Mouse (Mus musculus): Measurements from ENCODE around the gene March10. TPM values are rescaled to one million over a fixed set of nuclear protein-coding genes. Genes with fewer than 3 reads are reported as not detected.

The March10 gene
- polyA plus RNA-seq, 1 experiment: 0.87 TPM

DNA sequence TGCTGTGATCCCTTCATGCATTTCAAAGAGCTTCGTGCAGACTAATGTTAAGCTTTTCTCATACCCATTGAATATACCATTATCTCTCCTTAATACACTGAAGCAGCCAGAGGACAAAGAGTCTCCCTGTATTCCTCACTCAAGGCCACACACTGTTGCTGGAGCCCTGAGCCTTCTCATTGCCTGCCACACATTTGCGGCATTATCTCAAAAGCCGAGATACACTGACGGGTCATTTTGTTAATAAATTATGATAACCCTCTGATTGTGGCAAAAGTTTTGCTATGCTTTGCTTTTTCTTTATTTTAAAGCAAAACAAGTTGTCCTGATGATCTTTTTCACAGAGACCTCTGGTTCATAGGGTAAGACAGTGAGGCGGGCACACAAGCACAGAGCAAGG lies 11.9 kb upstream of the March10 start:
- H3K4me3 ChIP-seq (replicated peaks): peak overlapping the region; percentile 19

GRCm38 (mm10) chr11:105467816-105468215 lies 11.3 kb upstream of the March10 start:
- Histone ChIP-seq H3K9me3 (no peaks in the 10 kb centered on the region), H3K4me3 (replicated peaks) (no peak overlapping the region), H3K4me1 (peaks cover 95% of the 10 kb centered on the region), H3K36me3 (replicated peaks; ENCODE audit: low read length) (no peaks in the 10 kb centered on the region), H3K27me3 (replicated peaks) (peaks cover 8% of the 10 kb centered on the region)
- TF ChIP-seq GATA1 (IDR thresholded peaks at IDR 0.05; ENCODE audit: borderline replicate concordance, low read length) (no peak), FLI1 (IDR thresholded peaks at IDR 0.05; ENCODE audit: low read length) (no peak)

More for the DNA sequence above, 11.9 kb upstream of the March10 start:
- Histone ChIP-seq H3K36me3 (replicated peaks; ENCODE audit: low read length) (no peaks in the 10 kb centered on the region), H3K9me3 (no peaks in the 10 kb centered on the region), H3K27me3 (replicated peaks) (peaks cover 8% of the 10 kb centered on the region), H3K4me1 (peaks cover 99% of the 10 kb centered on the region)
- TF ChIP-seq GATA1 (IDR thresholded peaks at IDR 0.05; ENCODE audit: borderline replicate concordance, low read length) (no peak), FLI1 (IDR thresholded peaks at IDR 0.05; ENCODE audit: low read length) (no peak)

DNA sequence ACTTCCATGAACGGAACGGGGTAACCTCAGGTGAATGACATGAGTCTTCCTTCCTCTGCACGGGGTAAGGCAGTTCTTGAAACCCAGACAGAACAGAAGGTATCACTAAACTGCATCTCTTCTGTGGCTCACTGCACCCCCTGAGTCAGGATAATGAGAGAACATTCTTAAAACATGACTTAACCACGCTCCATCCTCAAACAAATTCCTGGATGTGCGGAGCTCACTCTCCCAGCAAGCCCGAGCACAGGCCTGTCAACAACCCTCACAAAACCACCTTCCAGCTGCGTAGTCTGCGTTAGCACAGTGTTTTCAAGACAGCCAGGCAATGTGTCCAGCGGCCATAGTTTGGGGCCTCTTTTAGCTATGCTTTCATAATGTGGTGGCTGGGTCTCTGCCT lies 10.7 kb upstream of the March10 start:
- H3K27me3 ChIP-seq (replicated peaks): peaks cover 13% of the 10 kb centered on the region
- H3K9me3 ChIP-seq: no peaks in the 10 kb centered on the region
- TF ChIP-seq FLI1 (IDR thresholded peaks at IDR 0.05; ENCODE audit: low read length) (no peak), GATA1 (IDR thresholded peaks at IDR 0.05; ENCODE audit: borderline replicate concordance, low read length) (no peak)
- H3K4me1 ChIP-seq: peaks cover 93% of the 10 kb centered on the region
- peak overlapping the region; percentile 51 for H3K4me3 ChIP-seq (replicated peaks)
- no peaks in the 10 kb centered on the region for H3K36me3 ChIP-seq (replicated peaks; ENCODE audit: low read length)

GRCm38 (mm10) chr11:105466756-105467155 lies 10.2 kb upstream of the March10 start:
- H3K9me3 ChIP-seq: no peaks in the 10 kb centered on the region
- TF ChIP-seq GATA1 (IDR thresholded peaks at IDR 0.05; ENCODE audit: borderline replicate concordance, low read length) (no peak), FLI1 (IDR thresholded peaks at IDR 0.05; ENCODE audit: low read length) (no peak)
- H3K27me3 ChIP-seq (replicated peaks): peaks cover 17% of the 10 kb centered on the region
- H3K4me1 ChIP-seq: peaks cover 93% of the 10 kb centered on the region
- peak overlapping the region; percentile 70 for H3K4me3 ChIP-seq (replicated peaks)
- H3K36me3 ChIP-seq (replicated peaks; ENCODE audit: low read length): no peaks in the 10 kb centered on the region

GRCm38 (mm10) chr11:105465488-105465887 lies 9.0 kb upstream of the March10 start:
- Histone ChIP-seq H3K4me1 (peaks cover 93% of the 10 kb centered on the region), H3K27me3 (replicated peaks) (peaks cover 19% of the 10 kb centered on the region), H3K36me3 (replicated peaks; ENCODE audit: low read length) (no peaks in the 10 kb centered on the region), H3K9me3 (no peaks in the 10 kb centered on the region), H3K4me3 (replicated peaks) (peak overlapping the region; percentile 56)
- TF ChIP-seq FLI1 (IDR thresholded peaks at IDR 0.05; ENCODE audit: low read length): no peak
- TF ChIP-seq GATA1 (IDR thresholded peaks at IDR 0.05; ENCODE audit: borderline replicate concordance, low read length): no peak

GRCm38 (mm10) chr11:105464430-105464967 lies 8.0 kb upstream of the March10 start:
- peaks cover 93% of the 10 kb centered on the region for H3K4me1 ChIP-seq
- H3K9me3 ChIP-seq: no peaks in the 10 kb centered on the region
- H3K27me3 ChIP-seq (replicated peaks): peaks cover 19% of the 10 kb centered on the region
- TF ChIP-seq FLI1 (IDR thresholded peaks at IDR 0.05; ENCODE audit: low read length) (no peak), GATA1 (IDR thresholded peaks at IDR 0.05; ENCODE audit: borderline replicate concordance, low read length) (no peak)
- H3K36me3 ChIP-seq (replicated peaks; ENCODE audit: low read length): no peaks in the 10 kb centered on the region
- H3K4me3 ChIP-seq (replicated peaks): no peak overlapping the region

- H3K4me1 ChIP-seq: peaks cover 69% of the 10 kb centered on the region
- peak overlapping the region; percentile 51 for H3K4me3 ChIP-seq (replicated peaks)
- H3K27me3 ChIP-seq (replicated peaks): peaks cover 52% of the 10 kb centered on the region
- H3K36me3 ChIP-seq (replicated peaks; ENCODE audit: low read length): no peaks in the 10 kb centered on the region
- no peak for TF ChIP-seq FLI1 (IDR thresholded peaks at IDR 0.05; ENCODE audit: low read length)
- TF ChIP-seq GATA1 (IDR thresholded peaks at IDR 0.05; ENCODE audit: borderline replicate concordance, low read length): no peak
- no peaks in the 10 kb centered on the region for H3K9me3 ChIP-seq
Measured at GRCm38 (mm10) chr11:105459900-105460299, 3.4 kb upstream of the March10 start.

DNA sequence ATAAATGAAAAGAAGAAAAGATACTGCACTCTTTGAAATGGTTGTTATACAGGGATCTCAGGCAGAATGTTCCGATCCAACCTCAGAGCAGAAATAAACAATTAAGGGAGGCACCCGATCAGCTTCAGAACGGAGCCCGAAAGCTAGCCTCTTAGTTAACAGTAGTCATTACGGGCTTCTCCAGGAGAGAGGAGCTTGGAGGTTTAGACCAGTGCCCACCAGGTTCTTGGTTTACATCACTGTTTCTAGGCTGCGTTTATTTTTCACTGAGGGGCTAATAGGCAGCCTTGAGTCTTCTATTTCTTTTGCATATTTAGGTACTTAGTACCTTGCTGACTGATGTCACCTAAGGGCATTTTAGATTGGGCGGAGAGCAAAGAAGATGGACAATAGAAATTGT lies 506 bp upstream of the March10 start:
- TF ChIP-seq FLI1 (IDR thresholded peaks at IDR 0.05; ENCODE audit: low read length) (no peak), GATA1 (IDR thresholded peaks at IDR 0.05; ENCODE audit: borderline replicate concordance, low read length) (no peak)
- peaks cover 59% of the 10 kb centered on the region for H3K27me3 ChIP-seq (replicated peaks)
- H3K9me3 ChIP-seq: no peaks in the 10 kb centered on the region
- no peak overlapping the region for H3K4me3 ChIP-seq (replicated peaks)
- H3K36me3 ChIP-seq (replicated peaks; ENCODE audit: low read length): no peaks in the 10 kb centered on the region
- H3K4me1 ChIP-seq: peaks cover 49% of the 10 kb centered on the region

GRCm38 (mm10) chr11:105455118-105455517 lies 1.4 kb downstream of the March10 start:
- Histone ChIP-seq H3K27me3 (replicated peaks) (peaks cover 69% of the 10 kb centered on the region), H3K4me1 (peaks cover 47% of the 10 kb centered on the region), H3K4me3 (replicated peaks) (no peak overlapping the region), H3K36me3 (replicated peaks; ENCODE audit: low read length) (no peaks in the 10 kb centered on the region), H3K9me3 (no peaks in the 10 kb centered on the region)
- no peak for TF ChIP-seq GATA1 (IDR thresholded peaks at IDR 0.05; ENCODE audit: borderline replicate concordance, low read length)
- TF ChIP-seq FLI1 (IDR thresholded peaks at IDR 0.05; ENCODE audit: low read length): no peak

DNA sequence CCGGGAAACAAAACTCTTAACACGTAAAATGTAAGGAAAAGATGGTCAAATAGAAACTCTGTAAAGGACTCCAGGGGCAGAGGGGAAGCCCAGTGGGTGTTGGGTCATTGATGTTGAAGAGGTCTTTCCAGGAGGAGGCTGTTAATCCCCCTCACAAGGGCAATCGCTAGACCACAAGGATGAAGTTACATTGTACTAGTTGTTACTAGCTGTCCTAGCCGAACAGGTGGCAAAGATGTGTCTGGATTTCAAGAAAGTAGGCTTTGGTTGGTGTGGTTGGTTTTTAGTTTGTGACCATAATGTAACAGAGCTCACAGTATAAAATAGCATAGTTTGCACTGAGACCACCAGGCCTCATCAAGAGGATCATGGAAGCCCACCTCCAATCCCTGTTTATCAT lies 3.5 kb downstream of the March10 start:
- H3K4me3 ChIP-seq (replicated peaks): no peak overlapping the region
- no peaks in the 10 kb centered on the region for H3K9me3 ChIP-seq
- H3K36me3 ChIP-seq (replicated peaks; ENCODE audit: low read length): no peaks in the 10 kb centered on the region
- peaks cover 45% of the 10 kb centered on the region for H3K4me1 ChIP-seq
- TF ChIP-seq GATA1 (IDR thresholded peaks at IDR 0.05; ENCODE audit: borderline replicate concordance, low read length) (no peak), FLI1 (IDR thresholded peaks at IDR 0.05; ENCODE audit: low read length) (no peak)
- H3K27me3 ChIP-seq (replicated peaks): peaks cover 78% of the 10 kb centered on the region

Measured in megakaryocyte, embryonic 14.5 days (primary cell).